Mouse (Mus musculus): ENCODE data around the gene Abcc3. TPM values are rescaled to one million over a fixed set of nuclear protein-coding genes. Genes with fewer than 3 reads are reported as not detected.

The Abcc3 gene
- polyA plus RNA-seq, 1 experiment from 2014 or later, result 0.49 TPM

DNA sequence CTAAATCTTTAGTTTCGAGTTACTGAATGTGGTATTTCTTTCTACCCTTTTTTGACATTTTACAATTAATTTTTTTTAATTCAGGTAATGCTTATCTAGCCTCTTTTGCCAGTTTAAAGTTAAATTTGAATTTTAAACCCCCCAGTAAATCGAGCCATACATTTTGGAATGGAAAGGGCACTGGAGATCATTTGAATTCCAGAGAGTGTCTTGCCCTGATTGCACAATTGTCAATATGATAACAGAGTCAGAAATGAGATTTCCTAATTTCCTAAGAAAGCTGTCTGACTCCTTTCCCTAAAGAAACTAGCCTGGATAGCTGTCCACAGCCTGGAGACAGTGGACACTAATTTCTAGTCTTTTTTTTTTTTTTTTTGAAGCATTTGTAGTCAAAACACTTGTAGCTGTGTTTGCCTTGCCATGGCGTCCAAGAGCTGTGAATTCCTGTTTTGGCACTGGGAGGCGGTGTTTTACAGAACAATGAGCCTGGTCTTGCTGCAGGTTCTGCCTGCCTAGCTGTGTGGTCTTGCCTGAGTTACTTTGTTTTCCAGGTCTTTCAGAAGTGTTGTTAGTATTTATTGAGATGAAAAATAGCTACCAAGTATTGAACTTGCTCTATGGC lies 63.4 kb downstream of the Abcc3 start:
- no peaks in the 10 kb centered on the region for H3K27me3 ChIP-seq
- H3K9ac ChIP-seq, result no peak overlapping the region
- H3K27ac ChIP-seq, result peak overlapping the region; percentile 99
- H3K4me3 ChIP-seq (replicated peaks), result no peak overlapping the region
- no peaks in the 10 kb centered on the region for H3K9me3 ChIP-seq
- H3K4me2 ChIP-seq, result peak overlapping the region; percentile 4; the same call in 1 of the 2 replicates
- no peak for ATAC-seq (ENCODE audit: low FRiP score)
- 43% methylated on average over 4 of the region's 4 CpGs for WGBS
- H3K36me3 ChIP-seq (replicated peaks), result peaks cover 3% of the 10 kb centered on the region
- H3K4me1 ChIP-seq, result peaks cover 40% of the 10 kb centered on the region

GRCm38 (mm10) chr11:94328644-94329025 lies 64.2 kb downstream of the Abcc3 start:
- Histone ChIP-seq H3K9ac (peak overlapping the region; percentile 86), H3K4me1 (peaks cover 40% of the 10 kb centered on the region), H3K9me3 (no peaks in the 10 kb centered on the region), H3K4me2 (peak overlapping the region; percentile 68), H3K27me3 (no peaks in the 10 kb centered on the region), H3K27ac (peak overlapping the region; percentile 99), H3K36me3 (replicated peaks) (no peaks in the 10 kb centered on the region), H3K4me3 (replicated peaks) (peak overlapping the region; percentile 66)
- 2% methylated on average over 10 of the region's 10 CpGs for WGBS
- peak; percentile 1; the same call in 1 of the 2 replicates for ATAC-seq (ENCODE audit: low FRiP score)

DNA sequence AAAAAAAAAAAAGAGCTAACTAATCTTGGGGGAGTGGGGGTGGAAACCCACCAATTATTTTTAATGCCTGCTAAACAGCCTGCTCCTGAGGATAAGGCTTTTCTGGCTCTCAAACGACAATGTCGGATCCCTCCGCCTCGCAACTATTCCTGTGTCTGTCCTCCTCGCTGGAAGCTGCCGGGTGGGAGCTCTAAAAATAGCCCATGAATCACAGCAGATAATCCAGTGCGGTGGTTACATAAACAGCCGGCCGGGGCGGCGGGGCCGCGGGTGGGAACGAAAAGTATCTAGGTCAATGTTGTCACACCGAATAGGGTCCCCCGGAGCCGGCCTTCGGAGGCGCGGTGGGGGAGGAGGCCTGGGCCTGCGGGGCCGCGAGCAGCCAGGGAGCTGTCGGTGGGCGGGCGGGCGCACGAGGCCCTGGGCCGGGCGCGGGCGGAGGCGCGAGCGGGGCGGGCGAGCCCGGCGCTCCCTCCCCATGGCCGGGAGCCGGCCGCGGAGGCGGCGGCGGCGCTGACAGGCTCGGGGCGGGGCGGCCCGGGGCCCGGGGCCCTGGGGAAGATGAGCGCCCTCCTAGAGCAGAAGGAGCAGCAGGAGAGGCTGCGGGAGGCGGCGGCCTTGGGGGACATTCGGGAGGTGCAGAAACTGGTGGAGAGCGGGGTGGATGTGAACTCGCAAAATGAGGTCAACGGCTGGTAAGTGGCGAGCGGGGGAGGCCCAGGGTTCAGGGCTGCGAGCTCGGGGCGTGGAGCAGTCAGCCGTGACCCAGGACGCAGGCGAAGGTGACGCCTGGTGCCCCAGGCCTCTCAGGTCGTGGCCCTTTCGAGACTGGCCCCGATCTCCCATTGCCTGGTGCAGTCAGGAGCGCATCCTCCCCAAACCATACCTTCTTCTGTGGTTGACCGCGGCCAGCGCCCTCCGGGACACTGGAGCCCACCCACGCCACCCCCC lies 64.8 kb downstream of the Abcc3 start, which contains the start of gene Ankrd40:
TSS of gene Ankrd40 (plus strand) at position 309 of the 951 bp plus-strand sequence.
- WGBS, result under 1% methylated on average over 62 of the region's 78 CpGs
- Histone ChIP-seq H3K27me3 (no peaks in the 10 kb centered on the region), H3K4me2 (peak within 1 kb of the TSS; percentile 68), H3K9ac (peak within 1 kb of the TSS; percentile 86), H3K4me3 (replicated peaks) (peak within 1 kb of the TSS; percentile 66), H3K27ac (peak within 1 kb of the TSS; percentile 99), H3K9me3 (no peaks in the 10 kb centered on the region), H3K36me3 (replicated peaks) (no peaks in the 10 kb centered on the region), H3K4me1 (peaks cover 40% of the 10 kb centered on the region)
- ATAC-seq (ENCODE audit: low FRiP score), result peak; percentile 87

DNA sequence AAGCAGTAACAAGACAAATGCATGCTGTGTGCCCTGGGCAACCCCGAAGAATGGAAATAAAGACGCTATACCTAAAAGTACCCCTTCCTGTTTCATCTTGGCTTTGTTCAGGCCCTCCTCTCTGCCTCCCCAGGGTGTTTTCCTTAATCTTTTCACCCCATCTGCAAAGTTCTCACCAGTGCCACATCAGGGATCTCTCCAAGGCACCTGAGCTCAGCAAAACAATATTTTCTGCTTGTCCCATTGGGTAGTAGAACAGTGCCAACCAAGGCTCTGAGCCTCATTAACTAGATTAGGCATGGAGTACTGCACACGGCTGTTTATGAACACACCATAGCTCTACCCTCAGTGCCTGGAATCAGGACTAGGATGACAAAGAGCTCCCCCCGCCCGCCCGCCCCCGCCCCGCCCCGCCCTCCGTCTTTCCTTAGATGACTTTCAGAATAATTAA lies 65.8 kb downstream of the Abcc3 start:
- H3K4me3 ChIP-seq (replicated peaks), result peak overlapping the region; percentile 66
- WGBS, result 1% methylated on average over 10 of the region's 10 CpGs
- peak overlapping the region; percentile 68 for H3K4me2 ChIP-seq
- H3K4me1 ChIP-seq, result peaks cover 49% of the 10 kb centered on the region
- no peaks in the 10 kb centered on the region for H3K9me3 ChIP-seq
- H3K27me3 ChIP-seq, result no peaks in the 10 kb centered on the region
- peak overlapping the region; percentile 54 for H3K9ac ChIP-seq
- peak; percentile 74 for ATAC-seq (ENCODE audit: low FRiP score)
- H3K36me3 ChIP-seq (replicated peaks), result no peaks in the 10 kb centered on the region
- peak overlapping the region; percentile 99 for H3K27ac ChIP-seq

DNA sequence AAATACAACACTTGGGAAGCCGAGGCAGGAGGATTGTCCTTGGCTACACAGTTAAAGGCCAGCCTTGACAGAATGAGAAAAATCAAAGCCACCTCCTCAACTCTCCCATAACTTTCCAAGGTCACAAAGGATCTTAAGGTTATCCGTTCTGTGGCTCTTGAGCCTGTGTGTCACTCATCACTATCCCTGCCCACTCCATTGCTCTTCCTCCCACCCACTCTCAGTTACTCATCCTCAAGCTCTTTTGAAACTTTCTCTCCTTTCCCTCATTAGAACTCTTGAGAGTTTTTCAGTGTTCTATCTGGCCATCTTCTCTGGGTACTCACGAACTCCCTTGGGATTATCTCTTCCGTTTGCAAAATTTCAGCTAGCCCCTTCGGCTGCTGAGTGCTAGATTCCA lies 68.2 kb downstream of the Abcc3 start:
- H3K4me1 ChIP-seq, result peaks cover 41% of the 10 kb centered on the region
- H3K36me3 ChIP-seq (replicated peaks), result no peaks in the 10 kb centered on the region; the same call in 1 of the 2 replicates
- H3K4me2 ChIP-seq, result no peak overlapping the region
- H3K4me3 ChIP-seq (replicated peaks), result no peak overlapping the region
- no peaks in the 10 kb centered on the region for H3K9me3 ChIP-seq
- 94% methylated on average over 5 of the region's 5 CpGs for WGBS
- H3K27ac ChIP-seq, result no peak overlapping the region
- ATAC-seq (ENCODE audit: low FRiP score), result no peak
- H3K27me3 ChIP-seq, result no peaks in the 10 kb centered on the region
- no peak overlapping the region for H3K9ac ChIP-seq

DNA sequence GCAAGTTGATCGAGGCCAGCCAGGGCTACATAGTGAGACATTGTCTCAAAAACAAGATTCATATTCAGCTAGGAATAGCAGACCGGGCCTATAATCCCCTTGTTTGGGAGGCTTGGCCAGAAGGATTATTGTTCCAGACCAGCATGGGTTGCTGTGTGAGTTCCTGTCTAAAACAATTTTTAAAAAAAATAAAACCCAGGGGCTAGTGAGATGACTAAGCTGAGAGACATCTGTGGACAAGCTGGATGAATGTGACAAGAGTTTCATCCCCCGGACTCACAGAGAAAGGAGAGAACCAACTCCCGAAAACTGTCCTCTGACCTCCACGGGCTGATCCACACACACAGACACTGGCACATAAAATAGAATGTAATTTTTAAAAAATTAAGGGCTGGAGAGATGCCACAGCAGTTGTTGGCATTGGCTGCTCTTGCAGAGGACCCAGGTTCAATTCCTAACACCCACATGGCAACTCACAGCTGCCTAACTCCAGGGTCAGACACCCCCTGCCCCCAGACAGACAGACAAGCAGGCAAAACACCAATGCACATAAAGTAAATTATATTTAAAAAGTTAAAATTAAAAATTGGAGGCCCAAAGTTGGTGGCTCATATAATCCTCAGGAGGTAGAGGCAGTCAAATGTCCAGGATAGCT lies 69.4 kb downstream of the Abcc3 start:
- Histone ChIP-seq H3K4me3 (replicated peaks) (no peak overlapping the region), H3K27ac (peak overlapping the region; percentile 97; the same call in 1 of the 2 replicates), H3K36me3 (replicated peaks) (peaks cover 6% of the 10 kb centered on the region; the same call in 1 of the 2 replicates), H3K27me3 (no peaks in the 10 kb centered on the region), H3K9me3 (no peaks in the 10 kb centered on the region), H3K9ac (no peak overlapping the region), H3K4me2 (no peak overlapping the region), H3K4me1 (peaks cover 36% of the 10 kb centered on the region)
- ATAC-seq (ENCODE audit: low FRiP score), result no peak
- WGBS, result 53% methylated on average over 5 of the region's 5 CpGs

- WGBS, result 28% methylated on average over 5 of the region's 5 CpGs
Observed at GRCm38 (mm10) chr11:94322636-94323035, 70.2 kb downstream of the Abcc3 start.

GRCm38 (mm10) chr11:94321931-94322400 lies 70.8 kb downstream of the Abcc3 start, which contains the start of gene Luc7l3:
TSS of gene Luc7l3 (minus strand) at chr11:94321988.
- H3K4me3 ChIP-seq (replicated peaks), result peak within 1 kb of the TSS; percentile 99
- H3K27me3 ChIP-seq, result no peaks in the 10 kb centered on the region
- WGBS, result under 1% methylated on average over 35 of the region's 36 CpGs
- H3K4me1 ChIP-seq, result peaks cover 46% of the 10 kb centered on the region
- peaks cover 6% of the 10 kb centered on the region; the same call in 1 of the 2 replicates for H3K36me3 ChIP-seq (replicated peaks)
- H3K27ac ChIP-seq, result peak within 1 kb of the TSS; percentile 97
- no peaks in the 10 kb centered on the region for H3K9me3 ChIP-seq
- peak within 1 kb of the TSS; percentile 86 for H3K4me2 ChIP-seq
- peak; percentile 96 for ATAC-seq (ENCODE audit: low FRiP score)
- peak within 1 kb of the TSS; percentile 99 for H3K9ac ChIP-seq

More at GRCm38 (mm10) chr11:94322636-94323035, 70.2 kb downstream of the Abcc3 start:
- H3K9me3 ChIP-seq, result no peaks in the 10 kb centered on the region
- peaks cover 42% of the 10 kb centered on the region for H3K4me1 ChIP-seq
- H3K4me2 ChIP-seq, result peak overlapping the region; percentile 86
- no peaks in the 10 kb centered on the region for H3K27me3 ChIP-seq
- H3K36me3 ChIP-seq (replicated peaks), result peaks cover 6% of the 10 kb centered on the region; the same call in 1 of the 2 replicates
- ATAC-seq (ENCODE audit: low FRiP score), result no peak
- peak overlapping the region; percentile 99 for H3K4me3 ChIP-seq (replicated peaks)
- peak overlapping the region; percentile 99; the same call in 1 of the 2 replicates for H3K9ac ChIP-seq
- peak overlapping the region; percentile 97 for H3K27ac ChIP-seq

DNA sequence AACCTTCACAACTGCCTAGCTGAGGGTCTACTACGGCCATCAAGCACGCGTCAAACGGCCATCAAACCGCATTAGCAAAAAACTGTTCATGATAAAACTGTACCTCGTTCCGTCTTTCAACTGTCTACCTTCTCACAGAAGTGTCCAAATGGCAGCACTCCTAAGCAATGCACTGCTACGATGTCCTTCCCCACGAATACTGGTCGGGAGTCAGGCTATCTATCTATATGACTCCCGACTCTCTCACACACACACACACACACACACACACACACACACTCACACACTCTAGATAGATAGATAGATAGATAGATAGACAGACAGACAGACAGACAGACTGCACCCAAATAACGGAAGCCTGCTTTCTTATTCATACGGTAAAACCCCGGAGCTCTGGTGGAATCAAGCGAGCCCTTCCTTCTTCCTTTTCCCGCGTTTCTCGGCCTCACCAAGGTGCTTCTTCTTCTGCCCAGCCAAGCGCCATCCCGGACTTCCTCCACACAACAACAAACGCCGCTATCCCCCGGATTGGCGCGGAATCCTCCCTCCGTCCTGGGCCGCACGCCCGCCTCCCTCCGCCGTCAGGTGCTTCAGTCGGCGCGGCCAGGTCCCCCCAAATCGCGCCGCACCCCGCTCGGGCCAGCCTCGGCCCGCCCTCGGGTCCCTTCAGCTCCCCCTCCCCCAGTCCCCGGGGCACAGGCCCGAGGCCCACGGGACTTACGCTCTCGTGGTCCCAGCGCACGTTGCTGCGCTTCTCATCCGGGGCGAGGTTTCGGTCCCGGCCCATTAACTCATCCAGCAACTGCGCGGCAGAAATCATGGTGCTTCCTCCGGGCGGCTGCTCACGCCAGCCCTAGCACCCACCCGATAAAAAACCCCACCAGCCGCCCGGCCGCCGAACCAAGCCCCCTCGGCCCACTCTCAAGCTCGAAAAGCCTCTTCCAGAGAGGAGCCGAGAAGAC lies 71.5 kb downstream of the Abcc3 start:
- whole genome bisulfite sequencing, result under 1% methylated on average over 67 of the region's 67 CpGs
- Histone ChIP-seq H3K27me3 (no peaks in the 10 kb centered on the region), H3K36me3 (replicated peaks) (peaks cover 6% of the 10 kb centered on the region; the same call in 1 of the 2 replicates)

GRCm38 (mm10) chr11:94318056-94318455 lies 74.7 kb downstream of the Abcc3 start:
- Histone ChIP-seq H3K36me3 (replicated peaks) (peaks cover 6% of the 10 kb centered on the region; the same call in 1 of the 2 replicates), H3K9ac (no peak overlapping the region), H3K27me3 (no peaks in the 10 kb centered on the region), H3K27ac (no peak overlapping the region), H3K9me3 (no peaks in the 10 kb centered on the region), H3K4me2 (no peak overlapping the region), H3K4me3 (replicated peaks) (no peak overlapping the region), H3K4me1 (peaks cover 59% of the 10 kb centered on the region)
- ATAC-seq (ENCODE audit: low FRiP score), result no peak
- WGBS, result 92% methylated on average over 5 of the region's 5 CpGs

More for the DNA sequence above, 71.5 kb downstream of the Abcc3 start:
- Histone ChIP-seq H3K4me3 (replicated peaks) (peak overlapping the region; percentile 99), H3K9me3 (no peaks in the 10 kb centered on the region), H3K4me2 (peak overlapping the region; percentile 86), H3K4me1 (peaks cover 46% of the 10 kb centered on the region), H3K9ac (peak overlapping the region; percentile 99), H3K27ac (peak overlapping the region; percentile 97)
- ATAC-seq (ENCODE audit: low FRiP score), result peak; percentile 76

- Histone ChIP-seq H3K4me1 (peaks cover 58% of the 10 kb centered on the region), H3K9ac (no peak overlapping the region), H3K27ac (no peak overlapping the region), H3K4me3 (replicated peaks) (no peak overlapping the region), H3K9me3 (no peaks in the 10 kb centered on the region), H3K36me3 (replicated peaks) (peaks cover 6% of the 10 kb centered on the region; the same call in 1 of the 2 replicates), H3K27me3 (no peaks in the 10 kb centered on the region), H3K4me2 (no peak overlapping the region)
- 66% methylated on average over 4 of the region's 4 CpGs for WGBS
- no peak for ATAC-seq (ENCODE audit: low FRiP score)
Observed at GRCm38 (mm10) chr11:94317515-94317914, 75.3 kb downstream of the Abcc3 start.
